Mouse (Mus musculus) embryonic stem cell, embryonic (primary cell): ENCODE measurements around the gene Gabrb3.

Source experiments
- CTCF ChIA-PET, 4 experiments: fragments of 300-600 bp in 2 of 4; fragments of 350-600 bp in 2 of 4; sonication (Branson Sonifier 250); formaldehyde crosslinking; loops; one replicate each; lab custom pipeline; 2022; ENCODE audit warnings: inconsistent platforms in 2 of 4; lab: Charles Lee
- POLR2A ChIA-PET, 4 experiments: fragments of 300-600 bp in 2 of 4; fragments of 350-600 bp in 2 of 4; sonication (Branson Sonifier 250); formaldehyde crosslinking; loops; one replicate each; lab custom pipeline; 2022; ENCODE audit warnings: antibody characterized with exemption in 4 of 4, inconsistent platforms in 1 of 4; lab: Charles Lee

Gabrb3 gene

DNA sequence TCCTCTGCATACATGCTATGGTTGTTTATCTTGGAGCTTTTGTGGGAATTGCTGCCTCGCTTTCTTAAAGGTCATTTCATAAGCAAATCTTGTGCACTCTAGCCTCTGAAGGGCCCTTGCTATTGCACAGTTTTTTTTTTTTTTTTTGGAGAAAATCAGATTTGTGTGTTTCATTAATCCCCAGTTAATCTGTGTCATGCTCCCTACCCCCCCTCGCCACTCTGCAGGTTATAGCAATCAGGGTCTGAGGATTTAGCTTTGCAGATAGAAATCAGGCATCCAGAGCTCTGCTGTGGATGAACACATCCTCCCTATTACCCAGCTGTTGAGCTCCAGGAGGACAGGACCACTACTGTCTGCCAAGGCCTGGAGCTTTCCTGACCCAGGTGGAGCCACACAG is at the start of gene Gabrb3:
Gene Gabrb3 (plus strand): TSS at position 301 of the 400 bp plus-strand sequence.
- POLR2A ChIA-PET = no interaction called here
- CTCF ChIA-PET = no interaction called here

GRCm38 (mm10) chr7:57384112-57384511 is 35.4 kb upstream of the Gabrb3 start:
- CTCF ChIA-PET = interaction anchor here (0.6 to 1.4 kb wide), 15 partner anchors 9 to 438 kb away, joined by 3 to 6 read pairs (median 3); no protein-coding TSS in a partner anchor
- POLR2A ChIA-PET = no interaction called here

DNA sequence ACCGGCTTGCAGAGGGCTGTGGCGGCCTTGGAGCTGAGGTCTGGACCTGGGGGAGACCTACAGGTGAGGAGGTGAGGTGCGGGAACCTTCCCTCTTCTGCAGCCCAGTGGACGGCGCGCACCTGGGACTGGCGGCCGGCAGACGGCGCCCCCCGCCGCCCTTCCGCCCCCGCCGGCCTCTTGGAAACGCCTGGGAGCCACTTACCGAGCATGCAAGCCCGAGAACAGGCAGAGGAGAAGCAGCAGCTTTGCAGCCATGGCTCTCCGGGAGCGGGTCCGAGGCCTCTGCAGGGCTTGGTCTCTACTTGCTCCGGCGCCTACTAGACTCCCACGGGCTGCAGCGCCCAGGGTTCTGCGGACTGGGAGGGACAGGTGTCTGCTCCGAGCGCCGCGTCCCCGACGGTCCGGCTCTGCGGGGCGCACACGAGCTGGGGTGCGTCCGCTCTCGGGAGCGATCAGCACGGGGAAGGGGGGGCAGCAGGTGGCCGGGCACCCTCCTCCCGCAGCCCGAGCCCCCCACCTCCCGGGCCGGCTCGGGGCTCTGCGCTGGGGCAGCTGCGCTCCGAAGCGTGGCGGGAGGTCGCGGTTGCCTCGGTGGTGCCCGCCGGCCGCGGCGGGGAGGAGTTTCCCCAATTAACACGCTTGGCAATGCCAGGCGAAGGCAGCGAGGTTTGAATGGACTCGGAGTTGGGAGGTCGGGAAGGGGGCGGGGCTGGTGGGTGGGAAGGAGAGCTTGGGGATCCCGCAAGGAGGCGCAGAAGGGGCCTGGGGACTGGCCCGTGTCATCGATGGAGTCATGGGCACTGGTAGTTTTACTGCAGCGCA is 32.8 kb upstream of the Gabrb3 start, which contains the start of gene Gabrg3:
Gene Gabrg3 (minus strand): TSS at position 672 of the 824 bp plus-strand sequence.
- ChIA-PET POLR2A (no interaction called here), CTCF (no interaction called here)

DNA sequence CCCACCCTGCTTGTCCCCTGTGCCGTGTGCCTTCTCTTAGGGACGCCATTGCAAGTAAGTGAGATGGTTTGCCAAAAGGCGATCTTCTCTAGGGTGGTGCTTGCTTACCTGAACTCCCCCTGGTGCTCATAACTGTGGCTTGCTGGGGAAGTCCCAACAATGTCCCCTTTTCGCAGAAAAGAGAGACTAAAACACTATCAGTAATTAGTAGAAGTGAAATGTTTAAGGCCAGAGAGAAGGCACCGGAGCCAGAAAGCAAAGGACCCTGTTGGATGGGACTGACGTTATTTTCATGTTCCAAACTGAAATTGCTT is 32.2 kb upstream of the Gabrb3 start:
- ChIA-PET CTCF (no interaction called here), POLR2A (no interaction called here)

GRCm38 (mm10) chr7:57390046-57390445 is 29.4 kb upstream of the Gabrb3 start:
- POLR2A ChIA-PET = no interaction called here

DNA sequence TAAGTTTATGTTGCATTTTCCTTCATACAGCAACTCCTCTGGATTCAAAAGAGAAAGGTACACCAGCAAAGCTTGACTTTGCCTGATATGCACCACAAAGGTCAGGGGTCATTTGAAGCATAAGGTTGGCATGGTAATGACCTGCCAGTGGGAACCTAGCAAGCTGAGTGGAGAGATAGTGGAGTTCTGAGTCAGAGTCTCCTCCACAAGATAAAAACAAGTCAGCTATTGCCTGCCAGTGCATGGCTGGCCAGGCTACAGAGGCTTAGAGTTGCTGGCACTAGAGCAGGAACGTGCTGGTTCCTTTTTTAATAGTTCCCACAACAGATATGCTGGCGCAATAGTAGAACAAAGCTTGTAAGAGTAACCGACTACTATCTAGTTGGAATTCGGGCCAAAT is 25.9 kb upstream of the Gabrb3 start:
- CTCF ChIA-PET = interaction anchor here in 1 of 4 experiments (1.6 kb wide), 1 partner anchor 9 kb away, joined by 4 read pairs; no protein-coding TSS in a partner anchor
- POLR2A ChIA-PET = no interaction called here

More at GRCm38 (mm10) chr7:57390046-57390445, 29.4 kb upstream of the Gabrb3 start:
- CTCF ChIA-PET = no interaction called here

GRCm38 (mm10) chr7:57411163-57411562 is 8.3 kb upstream of the Gabrb3 start:
- CTCF ChIA-PET = no interaction called here
- POLR2A ChIA-PET = no interaction called here

GRCm38 (mm10) chr7:57412896-57413295 is 6.6 kb upstream of the Gabrb3 start:
- ChIA-PET CTCF (no interaction called here), POLR2A (no interaction called here)

DNA sequence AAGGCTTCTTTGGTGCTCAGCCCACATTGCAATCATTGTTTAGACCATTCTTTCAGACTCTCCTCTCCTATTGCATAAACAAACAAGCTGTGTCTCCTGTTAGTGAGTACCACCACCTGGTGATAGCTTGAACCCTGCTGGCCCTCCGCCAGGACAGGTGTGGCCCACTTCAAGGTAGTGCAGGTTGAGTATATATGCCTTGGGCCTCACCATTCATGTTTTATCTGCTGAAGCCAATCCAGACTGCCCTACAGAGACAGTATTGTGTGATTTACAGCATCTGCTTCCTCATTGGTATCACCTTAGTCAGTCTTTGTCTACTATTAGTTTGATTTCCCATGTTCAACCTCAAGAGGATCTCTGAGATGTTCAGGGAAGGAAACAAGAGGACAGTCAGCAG is 1.6 kb downstream of the Gabrb3 start:
- CTCF ChIA-PET = no interaction called here

GRCm38 (mm10) chr7:57422675-57423074 is 3.2 kb downstream of the Gabrb3 start:
- ChIA-PET POLR2A (no interaction called here), CTCF (no interaction called here)

More for the DNA sequence above, 1.6 kb downstream of the Gabrb3 start:
- POLR2A ChIA-PET = no interaction called here

GRCm38 (mm10) chr7:57448239-57448638 is 28.7 kb downstream of the Gabrb3 start:
- CTCF ChIA-PET = no interaction called here
- POLR2A ChIA-PET = no interaction called here

DNA sequence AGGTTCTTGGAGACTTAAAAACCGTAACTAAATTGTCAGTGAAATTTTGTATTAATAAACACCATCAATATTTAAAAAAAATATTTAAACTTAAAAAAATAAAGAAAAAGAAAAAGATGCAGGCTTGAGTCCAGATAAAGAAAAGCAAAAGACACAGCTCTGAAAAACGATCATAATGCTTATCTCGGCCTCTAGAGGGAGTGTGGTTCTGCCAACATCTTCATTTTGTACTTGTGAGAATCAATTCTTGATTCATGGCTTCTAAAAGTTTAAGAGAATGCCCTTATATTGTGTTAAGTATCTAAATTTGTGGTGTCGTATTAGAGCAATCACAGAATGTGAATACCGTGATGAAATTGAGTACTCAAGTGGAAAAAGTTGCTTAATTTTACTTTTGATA is 40.9 kb downstream of the Gabrb3 start:
- POLR2A ChIA-PET = no interaction called here
- CTCF ChIA-PET = interaction anchor here in 1 of 4 experiments (0.5 kb wide), 2 partner anchors 885 to 1688 kb away, joined by 8 to 9 read pairs; no protein-coding TSS in a partner anchor

DNA sequence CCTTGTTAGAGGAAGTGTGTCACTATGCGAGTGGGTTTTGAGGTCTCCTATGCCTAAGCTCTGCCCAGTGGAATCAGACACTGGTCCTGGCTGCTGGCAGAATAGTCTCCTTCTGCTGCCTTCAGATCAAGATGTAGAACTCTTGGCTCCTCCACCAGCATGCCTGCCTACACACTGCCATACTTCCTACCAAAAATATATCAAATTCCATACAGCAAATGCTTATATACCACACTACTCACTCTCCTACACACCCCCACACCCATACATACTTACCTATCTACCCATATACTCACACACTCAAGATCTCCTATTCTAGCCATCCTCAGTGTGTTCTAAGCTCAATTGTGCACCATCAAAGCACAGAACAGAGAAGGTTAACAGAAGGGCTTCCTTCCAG is 51.8 kb downstream of the Gabrb3 start:
- CTCF ChIA-PET = interaction anchor here in 1 of 4 experiments (0.7 kb wide), 1 partner anchor 29 kb away, joined by 3 read pairs; no protein-coding TSS in a partner anchor

GRCm38 (mm10) chr7:57473811-57474525 is 54.5 kb downstream of the Gabrb3 start:
- CTCF ChIA-PET = interaction anchor here in 1 of 4 experiments (0.9 kb wide), 1 partner anchor 1146 kb away, joined by 3 read pairs; no protein-coding TSS in a partner anchor
- POLR2A ChIA-PET = no interaction called here

More for the DNA sequence above, 51.8 kb downstream of the Gabrb3 start:
- POLR2A ChIA-PET = no interaction called here

DNA sequence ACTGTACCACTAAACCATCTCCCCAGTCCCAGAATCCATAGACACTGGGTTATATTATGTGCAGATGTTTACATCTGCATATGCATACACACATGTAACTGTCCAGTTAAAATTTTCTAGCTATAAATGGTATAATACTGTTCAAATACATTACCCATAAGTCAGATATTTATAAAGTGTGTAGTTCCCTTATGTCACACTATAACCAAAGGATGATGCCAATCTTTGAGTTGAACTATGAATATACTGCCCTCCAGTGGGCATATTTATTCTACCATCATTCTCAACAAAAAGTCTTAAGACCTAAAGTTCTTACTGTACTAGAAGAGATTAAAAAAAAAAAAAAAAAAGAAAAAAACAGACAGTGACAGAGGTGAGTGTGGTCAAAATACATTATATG is 63.4 kb downstream of the Gabrb3 start:
- ChIA-PET POLR2A (no interaction called here), CTCF (interaction anchor here in 1 of 4 experiments (0.5 kb wide), 1 partner anchor 623 kb away, joined by 8 read pairs; no protein-coding TSS in a partner anchor)

DNA sequence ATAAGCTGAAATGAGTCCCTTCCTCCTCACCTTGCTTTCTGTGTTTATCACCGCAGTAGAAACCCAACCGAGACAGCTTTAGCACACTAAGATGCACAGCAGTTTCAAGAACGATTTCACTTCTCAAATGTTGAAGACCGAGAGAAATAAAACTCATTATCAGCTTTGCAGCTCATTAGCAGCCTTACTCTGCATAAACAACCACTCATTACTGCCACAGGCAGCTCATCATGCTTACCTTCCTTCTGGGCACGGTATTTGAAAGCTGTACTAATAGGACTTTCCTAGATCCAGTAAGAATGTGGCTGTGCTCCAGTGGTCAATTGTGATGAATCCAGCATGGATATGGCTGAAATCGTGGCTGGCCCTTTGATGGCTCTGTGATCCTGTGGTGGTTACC is 67.4 kb downstream of the Gabrb3 start:
- CTCF ChIA-PET = no interaction called here
- POLR2A ChIA-PET = no interaction called here

DNA sequence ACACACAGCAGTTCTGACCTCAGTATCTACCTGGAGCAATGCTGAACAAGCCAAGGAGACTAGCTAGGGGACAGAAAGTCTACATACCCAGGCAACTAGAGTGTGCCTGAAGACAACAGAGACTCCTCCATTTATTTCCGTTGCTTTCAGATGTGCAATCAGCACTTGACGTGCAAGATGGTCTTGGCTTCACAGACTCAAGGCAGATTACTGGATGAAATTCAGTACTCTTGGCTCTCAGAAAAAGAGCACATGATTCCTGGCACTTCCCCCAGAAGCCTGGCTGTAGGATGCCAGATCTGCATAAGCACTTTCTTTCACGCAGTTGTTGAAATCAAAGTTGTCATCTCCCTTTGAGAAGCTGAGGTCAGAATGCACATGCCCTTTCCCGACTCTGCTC is 72.3 kb downstream of the Gabrb3 start:
- ChIA-PET CTCF (no interaction called here), POLR2A (no interaction called here)

DNA sequence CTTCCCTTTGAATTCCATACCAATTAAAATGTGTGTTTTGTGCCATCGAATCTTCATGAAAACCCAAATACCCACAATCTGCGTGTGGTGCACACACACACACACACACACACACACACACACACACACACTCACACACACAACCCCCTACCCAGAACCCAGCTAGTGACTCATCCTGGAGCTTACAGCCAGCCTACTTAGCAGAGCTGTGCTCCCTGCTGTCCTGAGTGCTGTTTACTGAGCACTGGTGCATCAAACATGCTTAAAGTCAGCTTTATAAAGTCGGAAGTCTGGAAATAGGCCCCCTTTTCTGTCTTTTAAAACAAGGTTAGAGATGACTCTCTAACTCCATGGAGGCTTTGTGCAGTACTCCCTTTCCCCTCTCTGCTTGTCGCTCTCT is 83.3 kb downstream of the Gabrb3 start:
- ChIA-PET POLR2A (no interaction called here), CTCF (no interaction called here)

- ChIA-PET POLR2A (interaction anchor here in 2 of 4 experiments (0.5 to 1.5 kb wide), 4 partner anchors 21 to 1115 kb away, joined by 3 to 4 read pairs (median 3); no protein-coding TSS in a partner anchor), CTCF (interaction anchor here in 2 of 4 experiments (0.8 to 1.8 kb wide), 2 partner anchors 30 to 124 kb away, joined by 3 to 7 read pairs; no protein-coding TSS in a partner anchor)
These were observed 89.6 kb downstream of the Gabrb3 start for GRCm38 (mm10) chr7:57508860-57509632.
